Mouse (Mus musculus): Measurements from ENCODE around the gene Mitd1. TPM values are rescaled to one million over a fixed set of nuclear protein-coding genes. Genes with fewer than 3 reads are reported as not detected.

The Mitd1 gene
- total and polyA plus RNA-seq, 3 experiments: 20.9 to 23.0 TPM; not detected in 1

GRCm38 (mm10) chr1:37912751-37913150, 22.5 kb upstream of the Mitd1 start:
- Histone ChIP-seq H3K4me3 (ENCODE audit: control insufficient read depth in 1 of 2, insufficient read depth in 1 of 2, low read depth in 2 of 2, low read length in 2 of 2) (no peak overlapping the region), H3K36me3 (ENCODE audit: control insufficient read depth in 1 of 2, insufficient read depth in 2 of 2, low read length in 2 of 2) (no peaks in the 10 kb centered on the region), H3K4me1 (ENCODE audit: control insufficient read depth in 1 of 2, insufficient read depth in 2 of 2, low read length in 2 of 2) (no peaks in the 10 kb centered on the region), H3K27ac (ENCODE audit: control insufficient read depth, low read depth, low read length) (no peak overlapping the region), H3K79me2 (ENCODE audit: control insufficient read depth, insufficient read depth, low read length, poor library complexity) (no peaks in the 10 kb centered on the region), H3K27me3 (ENCODE audit: control insufficient read depth in 1 of 2, insufficient read depth in 2 of 2, low read length in 2 of 2) (peaks cover 16 to 20% of the 10 kb centered on the region in 2 experiments), H3K9me3 (replicated peaks; ENCODE audit: insufficient read depth, low read length) (no peaks in the 10 kb centered on the region), H3K9ac (ENCODE audit: control insufficient read depth, low read depth, low read length, poor library complexity, severe bottlenecking) (no peak overlapping the region)
- DNase-seq (ENCODE audit: low read depth, low spot score): no peak
- no peak for TF ChIP-seq RAD21 (IDR thresholded peaks at IDR 0.05; ENCODE audit: low read depth, low read length)
- no peak for TF ChIP-seq TAL1 (IDR thresholded peaks at IDR 0.05; ENCODE audit: low read length)
- no peak for TF ChIP-seq ZNF384 (IDR thresholded peaks at IDR 0.05; ENCODE audit: low read depth, low read length)

DNA sequence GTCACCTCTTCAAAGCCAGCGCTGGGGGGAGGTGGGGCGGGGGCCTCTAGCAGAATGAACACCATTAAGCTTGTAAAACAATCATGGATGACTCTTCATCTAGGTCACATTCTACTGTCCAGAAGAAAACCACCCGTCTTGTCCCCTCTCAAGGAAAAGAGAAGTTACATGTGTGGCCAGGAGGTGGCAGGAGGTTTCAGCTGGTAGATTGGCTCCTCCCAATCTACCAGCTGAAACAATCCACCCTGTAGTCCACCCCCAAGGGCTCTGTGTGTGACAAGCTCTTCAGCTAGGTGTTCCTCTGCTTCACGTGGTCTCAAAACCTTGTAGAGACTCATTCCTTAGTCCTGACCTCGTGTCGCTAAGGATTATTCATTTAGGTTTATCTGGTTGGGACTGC, 13.0 kb upstream of the Mitd1 start:
- H3K79me2 ChIP-seq (ENCODE audit: control insufficient read depth, insufficient read depth, low read length, poor library complexity): no peaks in the 10 kb centered on the region
- no peak overlapping the region for H3K27ac ChIP-seq (ENCODE audit: control insufficient read depth, low read depth, low read length)
- no peaks in the 10 kb centered on the region for H3K9me3 ChIP-seq (replicated peaks; ENCODE audit: insufficient read depth, low read length)
- peak; percentile 69 for DNase-seq (ENCODE audit: low read depth, low spot score)
- no peak overlapping the region for H3K4me3 ChIP-seq (ENCODE audit: control insufficient read depth in 1 of 2, insufficient read depth in 1 of 2, low read depth in 2 of 2, low read length in 2 of 2)
- H3K27me3 ChIP-seq (ENCODE audit: control insufficient read depth in 1 of 2, insufficient read depth in 2 of 2, low read length in 2 of 2): peaks cover 0 to 3% of the 10 kb centered on the region in 2 experiments; a peak in 3 of 4 replicates
- TF ChIP-seq ETS1 (IDR thresholded peaks at IDR 0.05; ENCODE audit: low read depth, low read length): peak; percentile 32; the same call in 1 of the 2 replicates
- no peak for TF ChIP-seq CHD1 (IDR thresholded peaks at IDR 0.05; ENCODE audit: low read depth, low read length)
- TF ChIP-seq MXI1 (IDR thresholded peaks at IDR 0.05; ENCODE audit: low read depth, low read length): no peak
- no peak for TF ChIP-seq GATA1 (IDR thresholded peaks at IDR 0.05; ENCODE audit: low read depth, low read length)
- peak; percentile 40 for TF ChIP-seq ZC3H11A (IDR thresholded peaks at IDR 0.05; ENCODE audit: low read depth, low read length)
- TF ChIP-seq KAT2A (conservative IDR thresholded peaks at IDR 0.05; ENCODE audit: low read depth, low read length): no peak
- TF ChIP-seq POLR2A (IDR thresholded peaks at IDR 0.05; ENCODE audit: control insufficient read depth in 1 of 2, insufficient read depth in 1 of 2, low read depth in 1 of 2, low read length in 2 of 2, poor library complexity in 1 of 2): no peak
- TF ChIP-seq MAZ (IDR thresholded peaks at IDR 0.05; ENCODE audit: low read depth, low read length): no peak
- peak; percentile 31 to 65 (median 49) for TF ChIP-seq CTCF (IDR thresholded peaks at IDR 0.05 in 2 of 3, conservative IDR thresholded peaks at IDR 0.05 in 1 of 3; ENCODE audit: control insufficient read depth in 1 of 3, insufficient read depth in 1 of 3, low read depth in 2 of 3, low read length in 3 of 3, poor library complexity in 1 of 3, severe bottlenecking in 1 of 3)
- TF ChIP-seq BHLHE40 (IDR thresholded peaks at IDR 0.05; ENCODE audit: borderline replicate concordance, low read depth, low read length): no peak
- no peak for TF ChIP-seq MYC (IDR thresholded peaks at IDR 0.05; ENCODE audit: low read depth, low read length)
- peak; percentile 73 for TF ChIP-seq SMC3 (IDR thresholded peaks at IDR 0.05; ENCODE audit: low read depth, low read length)
- TF ChIP-seq TAL1 (IDR thresholded peaks at IDR 0.05; ENCODE audit: low read length): no peak
- 0 out of 2 replicates have a peak, but pooled peaks have one; percentile 8 for TF ChIP-seq TCF12 (IDR thresholded peaks at IDR 0.05; ENCODE audit: low read depth, low read length)
- no peak for TF ChIP-seq CHD2 (IDR thresholded peaks at IDR 0.05; ENCODE audit: low read length)
- peak; percentile 55 for TF ChIP-seq RAD21 (IDR thresholded peaks at IDR 0.05; ENCODE audit: low read depth, low read length)
- TF ChIP-seq MEF2A (IDR thresholded peaks at IDR 0.05; ENCODE audit: extremely low read depth, insufficient replicate concordance, low read depth, low read length, poor library complexity, severe bottlenecking): no peak
- TF ChIP-seq RCOR1 (IDR thresholded peaks at IDR 0.05; ENCODE audit: low read depth, low read length): no peak
- peak; percentile 37; the same call in 1 of the 2 replicates for TF ChIP-seq SIN3A (IDR thresholded peaks at IDR 0.05; ENCODE audit: low read length)
- TF ChIP-seq GABPA (IDR thresholded peaks at IDR 0.05; ENCODE audit: low read depth, low read length): no peak
- peaks cover 0 to 2% of the 10 kb centered on the region in 2 experiments; a peak in 2 of 4 replicates for H3K36me3 ChIP-seq (ENCODE audit: control insufficient read depth in 1 of 2, insufficient read depth in 2 of 2, low read length in 2 of 2)
- no peak overlapping the region for H3K9ac ChIP-seq (ENCODE audit: control insufficient read depth, low read depth, low read length, poor library complexity, severe bottlenecking)
- H3K4me1 ChIP-seq (ENCODE audit: control insufficient read depth in 1 of 2, insufficient read depth in 2 of 2, low read length in 2 of 2): no peaks in the 10 kb centered on the region

All from MEL (cell line).